Mouse (Mus musculus) C2C12 (cell line): Measurements from ENCODE around the gene Gpr83. TPM values are rescaled to one million over a fixed set of nuclear protein-coding genes. Genes with fewer than 3 reads are reported as not detected.

Experiments
- H3K27me3 ChIP-seq: one replicate; pipeline ENCODE4 v1.6.1; 2011; ENCODE audit not compliant: control insufficient read depth, insufficient read depth, insufficient read length
- H3K36me3 ChIP-seq: one replicate; pipeline ENCODE4 v1.6.1; 2011; ENCODE audit not compliant: control insufficient read depth, insufficient read depth
- H3K4me3 ChIP-seq: one replicate; pipeline ENCODE4 v1.5.1; 2011; ENCODE audit warnings: mild to moderate bottlenecking, control low read depth; ENCODE audit not compliant: poor library complexity, insufficient read depth, severe bottlenecking
- H3K79me2 ChIP-seq: one replicate; pipeline ENCODE4 v1.6.1; 2011; ENCODE audit not compliant: control insufficient read depth, insufficient read depth
- H3K79me3 ChIP-seq: one replicate; pipeline ENCODE4 v1.6.1; 2011; ENCODE audit warnings: low read depth, control low read depth
- H3ac ChIP-seq: one replicate; pipeline ENCODE3; 2011; ENCODE audit warnings: low read depth; ENCODE audit not compliant: control insufficient read depth, insufficient read length
- CEBPB ChIP-seq: IDR thresholded peaks from one replicate; pipeline ENCODE4 v1.6.1; 2011; ENCODE audit warnings: low read depth, mild to moderate bottlenecking, control low read depth, moderate library complexity
- CTCF ChIP-seq: IDR thresholded peaks from one replicate; pipeline ENCODE4 v1.5.1; 2011; ENCODE audit not compliant: control insufficient read depth, insufficient read depth, insufficient read length
- FOSL1 ChIP-seq: IDR thresholded peaks from one replicate; pipeline ENCODE4 v1.8.0; 2011; ENCODE audit warnings: mild to moderate bottlenecking, low read length; ENCODE audit not compliant: poor library complexity, insufficient read depth, severe bottlenecking
- MAX ChIP-seq: IDR thresholded peaks from one replicate; pipeline ENCODE4 v1.6.1; 2011; ENCODE audit warnings: mild to moderate bottlenecking, control low read depth
- MYOD1 ChIP-seq: IDR thresholded peaks from one replicate; pipeline ENCODE4 v1.6.1; 2011; ENCODE audit warnings: low read depth; ENCODE audit not compliant: control insufficient read depth, insufficient read length
- MYOG ChIP-seq: IDR thresholded peaks from one replicate; pipeline ENCODE4 v1.6.1; 2011; ENCODE audit not compliant: control insufficient read depth, insufficient read length; ENCODE audit errors: extremely low read depth
- USF1 ChIP-seq: IDR thresholded peaks from one replicate; pipeline ENCODE4 v1.6.1; 2011; ENCODE audit warnings: low read depth, mild to moderate bottlenecking, control low read depth, moderate library complexity
- polyA plus RNA-seq: library from polyadenylated mRNA; unstranded; fragments of >200 nt; fragmentation: generic; extraction: Trizol; gene quantifications from one replicate; pipeline ENCODE4 v1.2.1, GENCODE M21; 2012; ENCODE audit warnings: missing spikeins

The Gpr83 gene
- polyA plus RNA-seq, 1 experiment = not detected

DNA sequence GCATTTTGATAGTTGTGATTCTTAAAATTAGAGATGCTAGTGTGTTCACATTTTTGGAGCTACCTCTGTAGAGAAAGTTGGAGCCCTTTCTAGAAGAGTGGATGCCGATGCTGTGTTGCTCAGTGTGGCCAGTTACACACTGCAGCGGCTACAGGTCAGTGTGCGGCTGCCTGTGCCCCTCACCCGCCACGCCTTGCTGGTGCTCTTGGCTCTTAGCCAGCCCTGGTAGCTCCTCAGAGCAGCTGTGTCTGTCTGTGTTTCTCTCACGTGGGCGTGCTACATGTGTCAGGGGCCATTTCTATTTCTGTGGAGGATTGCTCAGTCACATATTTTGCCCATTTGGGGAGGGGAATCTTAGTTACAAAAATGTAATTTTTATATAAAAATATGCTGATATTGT lies 20.5 kb upstream of the Gpr83 start:
- TF ChIP-seq CTCF (no peak), USF1 (no peak), CEBPB (no peak), MYOD1 (no peak), MYOG (no peak), MAX (no peak), FOSL1 (no peak)
- Histone ChIP-seq H3K79me3 (no peaks in the 10 kb centered on the region), H3K36me3 (peaks cover 20% of the 10 kb centered on the region), H3ac (no peak overlapping the region), H3K4me3 (no peak overlapping the region), H3K79me2 (no peaks in the 10 kb centered on the region), H3K27me3 (no peaks in the 10 kb centered on the region)

DNA sequence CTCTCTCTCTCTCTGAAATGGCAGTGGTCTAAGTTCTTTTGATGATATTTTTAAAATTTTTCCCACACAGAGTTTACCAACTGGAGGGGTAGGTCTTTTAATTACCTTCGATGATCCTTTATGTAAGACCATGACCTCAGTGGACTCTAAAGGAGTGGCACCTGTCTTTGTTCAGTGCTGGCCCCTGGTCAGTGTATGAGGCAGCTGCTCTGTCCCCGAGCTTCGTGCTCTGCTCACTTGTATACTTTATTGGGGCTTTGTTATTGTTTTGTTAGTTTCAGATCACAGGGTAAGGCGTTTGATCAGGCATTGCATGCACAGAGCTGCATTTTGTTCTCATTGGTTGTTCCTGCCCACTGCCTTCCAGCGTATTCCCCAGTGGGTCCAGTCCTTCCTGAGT lies 20.0 kb upstream of the Gpr83 start:
- no peaks in the 10 kb centered on the region for H3K27me3 ChIP-seq
- peaks cover 17% of the 10 kb centered on the region for H3K36me3 ChIP-seq
- no peak overlapping the region for H3K4me3 ChIP-seq
- no peaks in the 10 kb centered on the region for H3K79me3 ChIP-seq
- TF ChIP-seq FOSL1 (no peak), CTCF (no peak), MYOG (no peak), MYOD1 (no peak), MAX (no peak)
- no peaks in the 10 kb centered on the region for H3K79me2 ChIP-seq
- no peak overlapping the region for H3ac ChIP-seq

DNA sequence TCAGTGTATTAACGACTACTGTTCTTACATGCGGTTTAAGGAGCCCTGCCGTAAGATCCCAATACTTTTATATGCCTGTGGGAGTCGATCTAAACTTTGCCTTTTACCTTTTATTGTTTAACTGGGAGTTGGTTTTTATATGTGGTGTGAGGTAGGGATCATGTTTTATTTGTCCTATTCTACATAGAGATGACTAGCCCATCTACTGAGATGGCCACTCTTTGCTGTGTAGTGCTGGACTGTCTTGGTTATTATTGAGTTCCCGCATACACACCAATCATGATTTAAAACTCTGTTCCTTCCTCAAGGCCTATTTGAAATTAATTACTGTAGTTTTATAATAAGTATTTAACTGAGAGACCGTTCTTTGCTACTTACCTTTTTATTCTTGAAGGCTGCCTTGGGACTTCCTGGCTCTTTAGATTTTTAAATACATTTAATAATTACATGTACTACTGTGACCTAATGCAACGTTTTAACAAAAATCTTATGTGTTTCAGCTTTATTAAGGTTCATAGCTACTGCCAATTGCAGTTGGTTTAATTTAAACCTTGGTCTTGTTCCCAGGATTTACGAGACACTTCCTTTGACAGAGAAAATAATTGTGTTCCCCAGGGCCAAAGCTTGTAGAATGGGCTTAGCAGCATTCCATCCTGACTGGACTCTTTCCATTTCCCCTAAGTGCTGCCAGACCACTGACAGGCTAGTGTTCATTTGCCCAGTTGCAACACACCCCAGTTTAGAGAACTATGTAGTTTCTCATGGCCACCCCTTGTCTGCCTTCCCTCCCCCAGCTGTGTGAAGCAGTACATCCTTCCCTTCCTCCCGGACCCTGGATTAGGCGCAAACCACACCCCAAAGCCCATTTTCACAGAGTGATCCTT lies 17.9 kb upstream of the Gpr83 start:
- TF ChIP-seq MYOG = no peak
- TF ChIP-seq MAX = no peak
- Histone ChIP-seq H3K36me3 (no peaks in the 10 kb centered on the region), H3K79me3 (no peaks in the 10 kb centered on the region), H3K4me3 (no peak overlapping the region), H3K27me3 (no peaks in the 10 kb centered on the region), H3ac (no peak overlapping the region), H3K79me2 (no peaks in the 10 kb centered on the region)

DNA sequence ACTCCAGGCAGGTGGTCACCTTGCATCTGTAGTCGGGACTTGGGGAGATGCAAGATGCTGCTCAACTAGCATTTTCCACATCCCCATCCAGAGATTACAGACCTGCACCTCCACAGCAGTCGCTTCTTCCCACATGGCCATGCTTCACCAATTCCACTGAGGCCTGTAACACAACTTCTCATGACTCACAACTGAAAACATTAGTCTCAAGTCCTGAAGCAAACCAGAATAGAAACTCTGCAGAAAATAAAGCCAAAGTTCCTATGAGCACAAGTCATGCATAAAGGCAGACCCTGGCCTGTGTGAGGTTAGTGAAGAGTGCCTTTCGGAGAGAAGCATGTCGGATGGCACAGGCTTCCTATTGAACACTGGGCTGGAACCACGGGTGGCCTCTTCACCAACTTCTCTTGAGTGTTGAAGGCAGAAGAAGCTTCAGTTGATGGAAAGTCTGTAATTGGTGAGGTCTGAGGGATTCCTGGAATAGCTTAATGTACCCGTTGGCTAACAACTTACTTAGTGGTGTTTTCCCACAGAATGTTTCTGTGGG lies 16.6 kb upstream of the Gpr83 start:
- no peaks in the 10 kb centered on the region for H3K36me3 ChIP-seq
- no peak overlapping the region for H3ac ChIP-seq
- H3K27me3 ChIP-seq = no peaks in the 10 kb centered on the region
- no peak overlapping the region for H3K4me3 ChIP-seq
- H3K79me3 ChIP-seq = no peaks in the 10 kb centered on the region
- TF ChIP-seq CTCF (no peak), CEBPB (no peak), MAX (no peak), FOSL1 (no peak), MYOD1 (no peak), USF1 (no peak)
- H3K79me2 ChIP-seq = no peaks in the 10 kb centered on the region

DNA sequence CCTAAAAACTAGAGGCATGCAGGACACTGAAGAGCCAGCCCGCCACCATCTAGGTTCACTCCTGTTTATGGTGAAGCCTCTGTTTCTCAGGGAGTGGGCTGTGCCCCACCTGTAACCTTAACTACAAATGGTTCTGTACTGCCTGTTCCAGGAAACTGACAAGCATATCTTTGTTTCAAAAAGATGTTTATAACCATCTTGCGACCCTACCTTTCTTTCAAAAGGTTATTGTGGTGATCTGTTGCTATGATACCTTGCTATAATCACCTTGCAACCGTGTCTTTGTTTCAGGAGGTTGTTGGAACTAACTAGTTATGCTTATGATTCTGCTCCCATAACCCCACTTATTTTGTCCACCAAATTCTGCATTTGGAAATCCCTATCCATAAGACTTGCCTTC lies 16.1 kb upstream of the Gpr83 start:
- no peaks in the 10 kb centered on the region for H3K27me3 ChIP-seq
- no peaks in the 10 kb centered on the region for H3K36me3 ChIP-seq
- no peak overlapping the region for H3K4me3 ChIP-seq
- no peak for TF ChIP-seq CEBPB
- no peak for TF ChIP-seq MYOG
- TF ChIP-seq MYOD1 = no peak
- no peak for TF ChIP-seq MAX
- TF ChIP-seq CTCF = no peak
- TF ChIP-seq FOSL1 = no peak
- H3ac ChIP-seq = no peak overlapping the region
- no peaks in the 10 kb centered on the region for H3K79me2 ChIP-seq
- no peaks in the 10 kb centered on the region for H3K79me3 ChIP-seq

DNA sequence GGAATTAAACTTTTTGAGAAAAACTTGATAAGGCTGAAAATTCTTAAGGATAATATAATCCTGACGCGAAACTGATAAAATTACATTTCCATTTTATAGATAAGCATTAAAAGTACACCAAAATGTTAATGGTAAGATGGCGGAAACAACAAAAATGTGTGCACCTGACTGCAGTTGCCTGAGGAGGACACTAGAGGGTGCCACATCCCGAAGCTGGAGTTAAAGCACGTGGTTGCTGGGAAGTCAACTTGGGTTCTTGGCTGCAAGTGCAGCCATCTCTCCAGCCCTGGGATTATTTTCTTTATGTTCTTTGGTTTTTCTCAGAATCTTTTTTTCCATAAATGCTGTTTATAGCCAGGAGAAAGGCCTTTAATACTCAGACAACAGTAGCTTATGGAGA lies 13.6 kb upstream of the Gpr83 start:
- H3K36me3 ChIP-seq = no peaks in the 10 kb centered on the region
- TF ChIP-seq MAX = peak; percentile 29
- TF ChIP-seq CTCF = peak; percentile 12
- TF ChIP-seq MYOD1 = no peak
- H3K79me3 ChIP-seq = no peaks in the 10 kb centered on the region
- H3ac ChIP-seq = no peak overlapping the region
- H3K79me2 ChIP-seq = no peaks in the 10 kb centered on the region
- no peak overlapping the region for H3K4me3 ChIP-seq
- no peaks in the 10 kb centered on the region for H3K27me3 ChIP-seq
